Mouse (Mus musculus) erythroblast, embryonic 14.5 days (primary cell): ENCODE results near the gene Vps37d.

Experiments
- GATA1 ChIP-seq: IDR thresholded peaks from 2 replicates; pipeline ENCODE4 v1.6.1; 2012; ENCODE audit warnings: low read length, inconsistent platforms, mixed read lengths
- TAL1 ChIP-seq: IDR thresholded peaks from 3 replicates; pipeline ENCODE4 v1.6.1; 2012; ENCODE audit warnings: low read length, inconsistent platforms, mixed read lengths

DNA sequence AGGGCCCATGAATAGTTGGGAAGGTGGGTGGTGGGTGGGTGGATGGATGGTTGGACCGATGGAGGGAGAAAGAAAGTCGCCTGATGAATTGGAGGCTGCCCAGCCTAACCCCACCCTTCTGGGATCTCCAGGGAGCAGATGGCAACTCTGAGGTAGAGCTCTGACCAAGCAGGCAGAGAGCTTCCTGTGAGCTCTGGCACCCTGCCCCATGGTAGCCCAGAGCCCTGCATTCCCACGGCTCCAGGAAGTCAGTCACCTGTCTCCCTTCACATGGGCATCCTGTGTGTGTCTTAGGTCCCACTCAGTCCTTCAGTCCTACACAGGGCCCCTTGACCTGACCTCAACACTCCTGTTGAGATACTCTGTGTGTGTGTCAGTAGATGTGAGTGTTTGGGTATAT lies 40.1 kb downstream of the Vps37d start:
- TF ChIP-seq TAL1, result no peak
- TF ChIP-seq GATA1, result no peak
